Mouse (Mus musculus) liver, embryonic 12.5 days (tissue): ENCODE data around the gene Nenf. TPM values are rescaled to one million over a fixed set of nuclear protein-coding genes. Genes with fewer than 3 reads are reported as not detected.

Source experiments
- ATAC-seq: fragments of 200-750 bp; cut with Nextera tagmentation; 2 replicates; pipeline ENCODE4 v1.8.0; 2017; ENCODE audit warnings: moderate number of reproducible peaks, mild to moderate bottlenecking, moderate library complexity
- H3K27ac ChIP-seq: fragments of 300-500 bp; sonication (generic); 2 replicates; pipeline ENCODE4 v1.5.1; 2016; ENCODE audit warnings: mild to moderate bottlenecking
- H3K27me3 ChIP-seq: fragments of 300-500 bp; sonication (generic); replicated peaks from 2 replicates; pipeline ENCODE4 v1.6.1; 2016; ENCODE audit warnings: mild to moderate bottlenecking, moderate library complexity
- H3K36me3 ChIP-seq: fragments of 300-500 bp; sonication (generic); 2 replicates; pipeline ENCODE4 v1.6.1; 2016; ENCODE audit warnings: mild to moderate bottlenecking, moderate library complexity
- H3K4me1 ChIP-seq: fragments of 300-500 bp; sonication (generic); 2 replicates; pipeline ENCODE4 v1.6.1; 2016
- H3K4me2 ChIP-seq: fragments of 300-500 bp; sonication (generic); 2 replicates; pipeline ENCODE4 v1.6.1; 2016; ENCODE audit warnings: mild to moderate bottlenecking, moderate library complexity
- H3K4me3 ChIP-seq: fragments of 300-500 bp; sonication (generic); 2 replicates; pipeline ENCODE4 v1.5.1; 2016; ENCODE audit warnings: mild to moderate bottlenecking, moderate library complexity
- H3K9ac ChIP-seq: fragments of 300-500 bp; sonication (generic); 2 replicates; pipeline ENCODE4 v1.6.1; 2016; ENCODE audit warnings: mild to moderate bottlenecking, moderate library complexity
- H3K9me3 ChIP-seq: fragments of 300-500 bp; sonication (generic); replicated peaks from 2 replicates; pipeline ENCODE4 v1.6.1; 2016; ENCODE audit warnings: mild to moderate bottlenecking, moderate library complexity
- WGBS: fragments of 180-500 bp; shearing (Covaris S2); methylation state at CpG from one replicate; pipeline ENCODE4 v1.1.7; 2016; ENCODE audit not compliant: insufficient replicate concordance; 5-methylcytosine and 5-hydroxymethylcytosine counted together
- polyA plus RNA-seq: library from polyadenylated mRNA; unstranded; fragments of >200 nt; fragmentation: Nextera tagmentation; extraction: Ambion mirVana; gene quantifications from 2 replicates; pipeline ENCODE4 v1.2.1, GENCODE M21; 2016

The Nenf gene
- polyA plus RNA-seq: 37.1 and 39.7 TPM in 2 replicates

DNA sequence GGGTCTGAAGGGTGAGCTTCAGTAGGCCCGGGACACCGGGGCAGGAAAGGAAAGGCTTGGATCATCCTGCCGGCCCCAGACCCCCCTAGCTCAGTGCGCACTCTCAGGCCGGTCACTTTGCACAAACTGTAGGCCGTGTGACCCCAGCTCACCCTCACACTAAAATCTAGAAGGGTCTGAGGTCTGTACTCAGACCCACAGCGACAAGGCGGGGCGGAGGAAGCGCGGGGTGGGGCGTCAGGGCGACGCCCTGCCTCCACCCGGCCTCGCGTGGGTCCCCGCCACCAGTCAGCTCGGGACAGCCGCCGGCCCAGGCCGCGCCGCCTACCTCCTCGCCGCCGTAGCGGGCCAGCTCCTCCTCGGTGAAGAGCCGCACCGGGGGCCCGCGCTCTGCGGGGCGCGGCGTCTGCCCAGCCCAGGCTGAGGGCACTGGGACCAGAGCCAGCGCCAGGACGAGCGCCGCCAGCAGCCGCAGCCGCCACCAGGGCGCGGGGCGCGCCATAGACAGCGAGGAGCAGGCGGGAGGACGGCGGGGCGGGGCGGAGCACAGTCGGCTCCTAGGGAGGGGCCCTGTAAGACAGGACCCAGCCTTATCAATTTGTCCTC, at the start of gene Nenf:
TSS of gene Nenf (minus strand) at position 604 of the 606 bp plus-strand sequence.
- ATAC-seq: peak; percentile 99
- WGBS: 1% methylated on average over 54 of the region's 54 CpGs
- peaks cover 1% of the 10 kb centered on the region; the same call in 1 of the 2 replicates for H3K27me3 ChIP-seq
- peak within 1 kb of the TSS; percentile 90 for H3K27ac ChIP-seq
- no peaks in the 10 kb centered on the region for H3K36me3 ChIP-seq
- H3K4me1 ChIP-seq: peaks cover 39% of the 10 kb centered on the region
- H3K4me2 ChIP-seq: peak within 1 kb of the TSS; percentile 90
- H3K4me3 ChIP-seq: peak within 1 kb of the TSS; percentile 82
- no peaks in the 10 kb centered on the region for H3K9me3 ChIP-seq
- peak within 1 kb of the TSS; percentile 90 for H3K9ac ChIP-seq

DNA sequence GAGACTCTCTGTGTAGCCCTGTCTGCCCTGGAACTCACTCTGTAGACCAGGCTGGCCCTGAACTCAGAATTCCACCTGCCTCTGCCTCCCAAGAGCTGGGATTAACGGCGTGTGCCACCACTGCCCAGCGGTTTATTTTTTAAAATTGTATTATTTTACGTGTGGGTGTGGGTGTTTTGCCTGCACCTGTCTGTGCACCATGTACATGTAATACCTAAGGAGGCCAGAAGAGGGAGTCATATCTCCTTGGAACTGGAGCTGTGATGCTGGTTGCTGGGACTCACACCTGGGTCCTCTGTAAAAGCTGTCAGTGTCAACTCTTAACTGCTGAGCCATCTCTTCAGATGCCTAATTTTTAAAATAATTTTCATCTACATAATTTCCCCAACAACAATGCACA, 46.5 kb upstream of the Nenf start:
- Histone ChIP-seq H3K27me3 (no peaks in the 10 kb centered on the region), H3K4me1 (no peaks in the 10 kb centered on the region), H3K9me3 (no peaks in the 10 kb centered on the region), H3K4me3 (no peak overlapping the region), H3K4me2 (no peak overlapping the region), H3K27ac (no peak overlapping the region), H3K36me3 (peaks cover 79% of the 10 kb centered on the region), H3K9ac (no peak overlapping the region)
- ATAC-seq: no peak
- 53% methylated on average over 4 of the region's 4 CpGs for WGBS

DNA sequence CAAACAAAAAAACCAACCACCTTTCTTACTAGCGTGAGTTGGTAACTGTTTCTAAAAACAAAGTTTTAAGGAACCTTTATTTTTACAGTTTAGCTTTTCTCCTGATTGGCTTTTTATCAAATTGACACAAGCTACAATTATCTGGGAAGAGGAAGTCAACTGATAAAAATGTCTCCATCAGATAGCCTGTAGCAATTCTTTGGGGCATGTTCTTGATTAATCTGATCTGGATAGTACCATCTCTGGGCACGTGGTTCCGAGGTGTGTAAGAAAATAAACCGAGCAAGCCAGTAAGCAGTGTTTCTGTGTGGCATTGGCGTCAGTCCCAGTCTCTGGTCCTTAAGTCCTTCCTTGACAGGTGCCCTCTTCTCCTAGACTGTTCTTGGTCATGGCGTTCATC, 44.4 kb upstream of the Nenf start:
- Histone ChIP-seq H3K27ac (no peak overlapping the region), H3K4me3 (no peak overlapping the region)
- WGBS: 81% methylated on average over 6 of the region's 6 CpGs

DNA sequence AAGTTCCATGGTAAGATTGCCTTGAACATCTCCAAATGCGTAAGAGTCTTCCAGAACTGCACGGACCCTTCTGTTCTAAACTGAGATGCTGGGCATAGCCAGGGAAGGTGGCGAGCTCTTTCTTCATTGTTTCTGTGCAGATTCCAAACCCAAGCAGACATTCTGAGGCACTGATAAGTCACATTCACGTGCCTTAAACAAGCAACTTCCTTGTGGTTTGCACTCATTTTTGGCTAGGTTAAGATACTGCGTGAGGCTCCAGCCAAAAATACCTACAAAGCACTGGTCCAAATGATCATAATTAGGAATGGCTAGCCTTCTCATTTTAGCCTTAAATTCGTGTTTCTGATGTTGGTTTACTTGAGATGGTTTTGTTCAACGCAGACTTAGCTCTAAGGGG, 41.5 kb upstream of the Nenf start:
- Histone ChIP-seq H3K4me1 (no peaks in the 10 kb centered on the region), H3K27me3 (no peaks in the 10 kb centered on the region), H3K27ac (no peak overlapping the region), H3K4me2 (no peak overlapping the region), H3K4me3 (no peak overlapping the region), H3K9me3 (no peaks in the 10 kb centered on the region), H3K36me3 (peaks cover 90% of the 10 kb centered on the region), H3K9ac (no peak overlapping the region)
- 61% methylated on average over 7 of the region's 7 CpGs for WGBS
- no peak for ATAC-seq

More for the DNA sequence above, 44.4 kb upstream of the Nenf start:
- H3K4me1 ChIP-seq: no peaks in the 10 kb centered on the region
- no peak for ATAC-seq
- peaks cover 85% of the 10 kb centered on the region for H3K36me3 ChIP-seq
- H3K9ac ChIP-seq: no peak overlapping the region
- no peak overlapping the region for H3K4me2 ChIP-seq
- H3K27me3 ChIP-seq: no peaks in the 10 kb centered on the region
- H3K9me3 ChIP-seq: no peaks in the 10 kb centered on the region

DNA sequence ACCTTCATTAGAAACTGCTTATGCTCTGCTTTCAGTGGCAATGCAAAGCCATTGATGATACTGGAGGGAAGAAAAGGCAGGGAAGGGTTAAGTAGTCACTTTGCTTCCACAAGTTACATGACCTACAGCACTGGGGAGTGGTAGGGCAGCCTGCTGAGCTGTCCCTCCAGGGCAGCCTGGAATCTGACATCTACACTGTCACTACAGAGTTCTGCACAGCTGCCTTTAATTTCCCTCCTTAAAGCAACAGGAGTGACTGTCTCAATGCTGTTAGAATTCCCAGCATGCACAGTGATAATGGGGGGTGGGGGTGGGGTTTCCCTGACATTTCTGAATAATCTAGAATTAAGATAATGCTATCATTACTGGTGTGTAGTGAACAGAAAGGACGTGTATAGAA, 38.9 kb upstream of the Nenf start:
- no peak for ATAC-seq
- peaks cover 93% of the 10 kb centered on the region for H3K36me3 ChIP-seq
- peaks cover 5% of the 10 kb centered on the region; the same call in 1 of the 2 replicates for H3K4me1 ChIP-seq
- WGBS: 56% methylated on average over 1 of the region's 1 CpGs
- no peak overlapping the region for H3K27ac ChIP-seq
- no peaks in the 10 kb centered on the region for H3K27me3 ChIP-seq
- no peaks in the 10 kb centered on the region for H3K9me3 ChIP-seq
- no peak overlapping the region for H3K4me2 ChIP-seq
- H3K9ac ChIP-seq: no peak overlapping the region
- no peak overlapping the region for H3K4me3 ChIP-seq

DNA sequence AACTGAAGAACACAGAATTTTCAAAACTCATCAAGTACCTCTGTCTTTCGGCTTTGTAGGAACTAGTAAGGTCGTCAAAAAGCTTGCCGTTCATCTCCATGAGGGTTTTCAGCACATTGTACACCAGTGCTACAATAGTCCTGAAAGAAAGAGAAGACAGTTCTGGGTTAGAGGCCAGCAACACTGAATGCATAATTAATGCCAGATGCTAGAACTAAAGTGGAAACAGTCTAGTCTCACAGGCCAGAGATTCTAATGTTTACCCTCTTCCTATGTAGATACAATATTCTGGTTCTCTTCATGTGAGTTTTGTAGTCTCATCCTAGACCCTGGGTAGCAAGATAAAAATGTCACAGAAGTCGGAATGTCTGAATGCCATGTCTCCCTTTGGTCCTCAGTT, 35.8 kb upstream of the Nenf start:
- WGBS: 83% methylated on average over 4 of the region's 4 CpGs
- H3K27ac ChIP-seq: no peak overlapping the region
- H3K4me3 ChIP-seq: no peak overlapping the region
- no peak overlapping the region for H3K9ac ChIP-seq
- ATAC-seq: no peak
- no peaks in the 10 kb centered on the region for H3K9me3 ChIP-seq
- H3K27me3 ChIP-seq: no peaks in the 10 kb centered on the region
- peaks cover 14% of the 10 kb centered on the region for H3K4me1 ChIP-seq
- H3K36me3 ChIP-seq: peaks cover 96% of the 10 kb centered on the region
- H3K4me2 ChIP-seq: no peak overlapping the region

DNA sequence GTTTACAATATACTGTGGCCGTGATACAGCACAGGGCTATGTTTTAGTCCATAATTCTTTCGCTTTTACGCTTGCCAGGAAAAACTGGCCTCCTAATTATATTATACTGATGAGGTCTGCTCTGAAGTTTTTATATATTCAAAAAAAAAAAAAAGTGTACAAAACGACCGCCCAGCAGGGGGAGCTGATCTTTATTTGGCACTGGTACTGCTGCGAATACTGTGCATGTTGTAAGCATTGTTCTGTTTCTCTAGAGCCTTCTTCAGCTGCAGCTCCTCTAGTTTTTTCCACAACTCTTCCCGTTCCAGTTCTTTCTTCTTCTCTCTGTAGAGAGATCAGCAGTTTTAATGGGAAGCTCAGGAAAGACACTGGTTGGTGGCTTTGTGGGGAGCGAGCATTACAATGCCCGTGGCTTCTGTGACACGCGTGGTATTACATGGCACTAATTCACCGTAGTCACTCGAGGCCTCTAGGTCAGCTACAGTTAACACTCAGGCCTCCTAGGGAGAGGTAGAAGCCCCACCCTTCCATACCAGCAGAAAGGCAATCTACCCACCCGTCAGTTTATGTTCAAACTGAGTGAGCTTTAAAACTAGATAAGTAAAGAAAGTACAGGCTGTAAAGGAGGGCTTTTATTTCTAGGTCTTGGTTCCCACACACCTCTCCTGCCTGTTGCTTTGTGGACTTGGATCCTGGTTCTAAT, 34.9 kb upstream of the Nenf start:
- Histone ChIP-seq H3K27ac (no peak overlapping the region), H3K36me3 (peaks cover 94% of the 10 kb centered on the region), H3K4me2 (no peak overlapping the region), H3K9ac (no peak overlapping the region), H3K4me1 (peaks cover 18% of the 10 kb centered on the region), H3K4me3 (no peak overlapping the region), H3K9me3 (no peaks in the 10 kb centered on the region), H3K27me3 (no peaks in the 10 kb centered on the region)
- no peak for ATAC-seq
- 63% methylated on average over 14 of the region's 14 CpGs for WGBS

DNA sequence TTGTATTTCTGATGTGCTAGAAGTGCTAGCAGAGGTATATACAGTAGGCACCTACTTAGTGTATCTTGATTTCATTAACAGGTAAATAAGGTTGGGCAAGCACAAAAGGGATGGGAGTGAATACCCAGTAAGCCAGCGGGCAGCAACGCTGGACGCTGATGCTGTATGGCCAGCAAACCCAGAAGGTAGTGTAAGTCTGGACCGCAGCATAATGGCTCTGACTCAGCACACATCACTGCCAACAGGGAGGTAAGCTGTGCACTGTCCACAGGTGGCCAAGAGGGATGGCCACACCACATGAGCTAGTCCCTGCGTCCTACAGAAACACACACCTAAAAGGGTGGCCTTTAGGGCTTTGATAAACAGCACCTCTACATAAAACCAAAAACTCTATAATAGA, 32.4 kb upstream of the Nenf start:
- peaks cover 93% of the 10 kb centered on the region for H3K36me3 ChIP-seq
- no peaks in the 10 kb centered on the region for H3K27me3 ChIP-seq
- WGBS: 92% methylated on average over 5 of the region's 5 CpGs
- H3K9me3 ChIP-seq: no peaks in the 10 kb centered on the region
- H3K27ac ChIP-seq: no peak overlapping the region
- no peak for ATAC-seq
- H3K4me2 ChIP-seq: no peak overlapping the region
- peaks cover 18% of the 10 kb centered on the region for H3K4me1 ChIP-seq
- H3K4me3 ChIP-seq: no peak overlapping the region
- H3K9ac ChIP-seq: no peak overlapping the region

DNA sequence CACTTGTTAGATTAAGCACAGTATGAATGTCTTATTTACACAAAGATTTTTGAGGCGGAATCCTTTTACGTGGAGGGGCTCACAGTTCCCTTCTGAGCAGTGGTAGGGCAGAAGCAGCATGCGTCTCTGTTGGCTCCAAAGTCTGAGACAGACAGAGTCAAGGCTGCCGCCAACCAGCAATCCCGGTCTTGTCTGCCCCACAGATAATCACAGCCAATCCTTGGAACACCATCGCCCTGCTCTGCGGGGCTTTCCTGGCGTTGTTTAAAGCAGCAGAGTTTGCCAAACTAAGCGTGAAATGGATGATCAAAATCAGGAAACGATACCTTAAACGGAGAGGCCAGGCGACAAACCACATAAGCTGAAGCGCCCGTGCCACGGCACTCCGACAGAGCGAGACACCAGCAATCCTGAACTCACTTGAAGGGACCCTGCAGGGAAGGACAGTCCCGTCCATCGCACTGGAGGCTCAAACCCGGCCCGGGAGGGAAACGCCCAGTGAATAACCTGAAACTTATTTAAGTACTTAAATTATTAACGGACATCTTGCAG, 31.6 kb upstream of the Nenf start:
- Histone ChIP-seq H3K36me3 (peaks cover 93% of the 10 kb centered on the region), H3K4me1 (peaks cover 18% of the 10 kb centered on the region), H3K4me2 (no peak overlapping the region), H3K27ac (no peak overlapping the region), H3K9ac (no peak overlapping the region), H3K9me3 (no peaks in the 10 kb centered on the region), H3K4me3 (no peak overlapping the region), H3K27me3 (no peaks in the 10 kb centered on the region)
- no peak for ATAC-seq
- WGBS: 84% methylated on average over 23 of the region's 23 CpGs

DNA sequence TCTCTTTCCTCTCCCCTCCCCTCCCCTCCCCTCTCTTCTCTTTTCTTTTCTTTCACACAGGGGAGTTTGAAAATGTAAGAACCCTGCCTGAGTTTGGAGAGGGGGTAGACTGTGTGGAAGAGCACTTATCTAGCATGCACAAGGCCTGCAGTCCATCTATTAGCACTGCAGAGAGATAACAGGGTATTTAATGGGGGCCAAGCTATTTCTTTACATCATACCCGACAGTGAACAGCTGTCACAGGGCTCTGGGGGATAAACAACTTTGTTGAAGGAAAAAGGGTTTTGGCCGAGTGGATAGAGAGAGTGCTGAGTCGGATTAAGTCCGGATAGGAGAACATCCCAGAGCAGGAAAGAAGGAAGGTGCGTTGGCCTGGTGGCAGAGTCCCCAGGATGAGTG, 31.0 kb upstream of the Nenf start:
- Histone ChIP-seq H3K27ac (0 out of 2 replicates have a peak overlapping the region, but pooled peaks have one; percentile 24), H3K9me3 (no peaks in the 10 kb centered on the region), H3K36me3 (peaks cover 90% of the 10 kb centered on the region), H3K9ac (no peak overlapping the region), H3K27me3 (no peaks in the 10 kb centered on the region), H3K4me2 (no peak overlapping the region), H3K4me1 (peaks cover 18% of the 10 kb centered on the region), H3K4me3 (no peak overlapping the region)
- ATAC-seq: peak; percentile 69
- WGBS: 51% methylated on average over 5 of the region's 5 CpGs

DNA sequence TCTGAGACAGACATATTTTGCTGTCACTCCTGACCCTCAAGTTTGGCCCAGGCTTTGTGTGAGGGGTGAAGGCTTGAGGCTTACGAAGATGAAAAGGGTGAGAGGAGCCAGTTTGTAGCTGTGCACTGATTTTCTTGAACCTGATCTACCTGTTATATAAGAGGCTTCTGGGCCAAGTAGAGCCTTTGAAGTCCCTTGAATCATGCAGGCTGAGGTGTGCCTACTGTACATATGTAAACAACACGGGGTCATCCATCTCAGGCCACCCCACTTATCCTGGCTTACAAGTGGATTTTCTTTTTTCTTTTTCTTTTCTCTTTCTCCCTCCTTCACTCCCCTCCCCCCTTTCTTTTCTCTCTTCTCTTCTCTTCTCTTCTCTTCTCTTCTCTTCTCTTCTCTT, 30.6 kb upstream of the Nenf start:
- ATAC-seq: no peak
- Histone ChIP-seq H3K36me3 (peaks cover 90% of the 10 kb centered on the region), H3K4me3 (no peak overlapping the region), H3K9ac (no peak overlapping the region), H3K4me1 (peaks cover 18% of the 10 kb centered on the region), H3K4me2 (no peak overlapping the region), H3K27me3 (no peaks in the 10 kb centered on the region), H3K9me3 (no peaks in the 10 kb centered on the region), H3K27ac (no peak overlapping the region)
- 76% methylated on average over 2 of the region's 2 CpGs for WGBS

DNA sequence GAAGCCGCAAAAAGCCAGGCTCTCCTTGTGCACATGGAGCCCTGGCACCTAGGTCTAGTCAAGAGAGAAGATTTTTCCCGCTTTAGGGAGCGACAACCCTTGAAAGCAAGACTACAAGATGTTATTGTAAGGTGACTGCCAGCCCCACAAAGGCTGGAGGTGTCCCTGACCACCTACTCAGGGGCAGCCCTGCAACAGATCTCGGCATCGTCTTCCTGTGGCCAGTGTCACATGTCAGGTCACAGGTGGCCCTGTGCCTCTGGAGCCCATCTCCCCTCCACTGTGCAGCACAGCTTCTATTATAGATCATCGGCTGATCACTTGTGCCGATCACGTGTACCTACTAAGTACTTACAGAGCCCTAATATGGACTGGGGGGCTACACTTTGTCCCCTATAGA, 29.6 kb upstream of the Nenf start:
- no peak for ATAC-seq
- Histone ChIP-seq H3K36me3 (peaks cover 92% of the 10 kb centered on the region), H3K9me3 (no peaks in the 10 kb centered on the region), H3K27ac (no peak overlapping the region), H3K27me3 (no peaks in the 10 kb centered on the region), H3K4me3 (no peak overlapping the region), H3K9ac (no peak overlapping the region), H3K4me1 (peaks cover 18% of the 10 kb centered on the region), H3K4me2 (no peak overlapping the region)
- WGBS: 90% methylated on average over 8 of the region's 8 CpGs
